In the genomic region with DNA sequence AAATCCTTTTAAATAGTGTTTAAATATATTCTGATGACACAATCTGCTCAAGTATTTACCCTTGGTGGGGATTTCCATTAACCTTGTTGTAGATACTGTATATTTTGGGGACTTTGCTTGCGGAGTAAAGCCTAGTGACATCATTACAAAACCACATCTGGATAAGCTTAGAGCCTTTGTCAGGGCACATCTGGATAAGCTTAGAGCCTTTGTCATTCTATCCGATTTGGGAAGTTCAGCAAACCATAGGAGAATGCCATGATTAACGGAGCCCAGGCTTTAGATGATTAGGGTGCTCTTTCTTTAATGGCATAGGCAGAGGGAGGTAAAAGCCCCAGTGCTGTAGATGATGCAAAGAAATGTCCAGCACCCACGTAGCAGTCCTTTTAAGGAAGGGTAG, we compare ENCODE assay signal across 17 mouse cellular contexts.
A peak's percentile ranks its signal among the peaks of the same experiment; 100 is the strongest.
DNase-seq lines count a peak whose midpoint lies in the region; ATAC-seq and TF ChIP-seq lines count a peak whose summit lies in the region.
"Had no signal": no experiment of that assay in that cellular context is flagged by ENCODE, and none has a peak within 500 bp of the region (broad histone marks: within the 10 kb centered on the region; RNA-seq: fewer than 3 reads in every experiment).

No protein-coding gene starts in this region.

- 22% methylated on average over 4 of the region's 4 CpGs for WGBS in limb, embryonic 14.5 days
- 35% methylated on average over 4 of the region's 4 CpGs for WGBS in limb, embryonic 10.5 days
- 33% methylated on average over 4 of the region's 4 CpGs for WGBS in embryonic facial prominence, embryonic 10.5 days

- no peak overlapping the region for H3K9ac ChIP-seq in limb, embryonic 14.5 days (ENCODE audit: low read depth, low read length, severe bottlenecking)
- H3K9ac ChIP-seq: embryonic facial prominence, embryonic 13.5 days; heart, embryonic 12.5 days; hindbrain, embryonic 15.5 days had no signal

- no peak overlapping the region for H3K4me2 ChIP-seq in limb, embryonic 14.5 days (replicated peaks; ENCODE audit: low read depth, low read length, severe bottlenecking)
- H3K4me2 ChIP-seq: embryonic facial prominence, embryonic 13.5 days; heart, embryonic 12.5 days; hindbrain, embryonic 15.5 days had no signal

- peak; percentile 43 for DNase-seq in limb, embryonic 14.5 days (ENCODE audit: low spot score)
- no peak for DNase-seq in limb, embryonic 10.5 days (ENCODE audit: low spot score)
- DNase-seq in embryonic facial prominence, embryonic 10.5 days (ENCODE audit: low spot score), result peak; percentile 9
- DNase-seq in forelimb bud, embryonic 11.5 days (ENCODE audit: low read depth, low spot score), result peak; percentile 16
- no peak for DNase-seq in left cerebral cortex, adult 18-20 months (ENCODE audit: low spot score in 2 of 2)
- DNase-seq in cerebellum, postnatal 4 days (ENCODE audit: low spot score in 2 of 2), result no peak
- DNase-seq: adrenal gland, adult 2 months; adrenal gland, postnatal 25 days; cerebellum, adult 2 months; cerebellum, postnatal 10 days; gastrocnemius, postnatal 10 days; heart, postnatal 36 days had no signal

- no peaks in the 10 kb centered on the region for H3K9me3 ChIP-seq in limb, embryonic 14.5 days (ENCODE audit: control insufficient read depth, low read length)
- H3K9me3 ChIP-seq in limb, embryonic 10.5 days (replicated peaks), result no peaks in the 10 kb centered on the region
- no peaks in the 10 kb centered on the region for H3K9me3 ChIP-seq in embryonic facial prominence, embryonic 10.5 days
- H3K9me3 ChIP-seq: embryonic facial prominence, embryonic 13.5 days; heart, embryonic 12.5 days; hindbrain, embryonic 15.5 days had no signal

- no peak for TF ChIP-seq POLR2A in limb, embryonic 14.5 days (IDR thresholded peaks at IDR 0.05; ENCODE audit: borderline replicate concordance, extremely low read depth, insufficient read depth, insufficient read length)

- H3K4me1 ChIP-seq in limb, embryonic 14.5 days (ENCODE audit: control insufficient read depth, insufficient read depth, low read length), result no peaks in the 10 kb centered on the region
- peaks cover 7% of the 10 kb centered on the region; the same call in 1 of the 2 replicates for H3K4me1 ChIP-seq in limb, embryonic 10.5 days
- H3K4me1 ChIP-seq in embryonic facial prominence, embryonic 10.5 days, result peaks cover 11% of the 10 kb centered on the region
- H3K4me1 ChIP-seq: heart, embryonic 12.5 days; hindbrain, embryonic 15.5 days had no signal

- no peaks in the 10 kb centered on the region for H3K27me3 ChIP-seq in limb, embryonic 14.5 days (ENCODE audit: control insufficient read depth, insufficient read depth, low read length)
- H3K27me3 ChIP-seq in limb, embryonic 10.5 days (ENCODE audit: low read depth, poor library complexity, severe bottlenecking), result no peaks in the 10 kb centered on the region
- no peaks in the 10 kb centered on the region for H3K27me3 ChIP-seq in embryonic facial prominence, embryonic 10.5 days (replicated peaks; ENCODE audit: low read depth, poor library complexity, severe bottlenecking)
- H3K27me3 ChIP-seq: embryonic facial prominence, embryonic 13.5 days; heart, embryonic 12.5 days; hindbrain, embryonic 15.5 days had no signal

- H3K36me3 ChIP-seq in limb, embryonic 14.5 days (ENCODE audit: control insufficient read depth, insufficient read depth, low read length), result no peaks in the 10 kb centered on the region
- H3K36me3 ChIP-seq in limb, embryonic 10.5 days, result no peaks in the 10 kb centered on the region
- no peaks in the 10 kb centered on the region for H3K36me3 ChIP-seq in embryonic facial prominence, embryonic 10.5 days (replicated peaks)
- H3K36me3 ChIP-seq: embryonic facial prominence, embryonic 13.5 days; heart, embryonic 12.5 days; hindbrain, embryonic 15.5 days had no signal

- H3K27ac ChIP-seq in limb, embryonic 14.5 days (replicated peaks; ENCODE audit: low read depth, low read length), result no peak overlapping the region
- no peak overlapping the region for H3K27ac ChIP-seq in limb, embryonic 10.5 days
- H3K27ac ChIP-seq in embryonic facial prominence, embryonic 10.5 days (replicated peaks), result no peak overlapping the region
- H3K27ac ChIP-seq: embryonic facial prominence, embryonic 13.5 days; hindbrain, embryonic 15.5 days had no signal

- no peak overlapping the region for H3K4me3 ChIP-seq in limb, embryonic 14.5 days (replicated peaks; ENCODE audit: low read length)
- H3K4me3 ChIP-seq in limb, embryonic 10.5 days, result no peak overlapping the region
- no peak overlapping the region for H3K4me3 ChIP-seq in embryonic facial prominence, embryonic 10.5 days
- H3K4me3 ChIP-seq: embryonic facial prominence, embryonic 13.5 days; heart, embryonic 12.5 days; hindbrain, embryonic 15.5 days had no signal

- ATAC-seq in limb, embryonic 14.5 days (ENCODE audit: low FRiP score, low read depth), result peak; percentile 30; the same call in 1 of the 2 replicates
- ATAC-seq: forebrain, embryonic 14.5 days; intestine, embryonic 16.5 days had no signal

Comparison
In these comparisons a context has a peak if more than half of its experiments do, and no peak if none do; other contexts are left out.
1. DNase-seq: peak in limb, embryonic 14.5 days (single experiment), embryonic facial prominence, embryonic 10.5 days (single experiment) and forelimb bud, embryonic 11.5 days (single experiment); none in limb, embryonic 10.5 days (single experiment), left cerebral cortex, adult 18-20 months (0 of 2) and cerebellum, postnatal 4 days (0 of 2).